Mouse (Mus musculus) limb, embryonic 15.5 days (tissue): ENCODE data around the gene Epor. TPM values are rescaled to one million over a fixed set of nuclear protein-coding genes. Genes with fewer than 3 reads are reported as not detected.

ENCODE experiments used
- ATAC-seq: fragments of 200-750 bp; cut with Nextera tagmentation; 2 replicates; pipeline ENCODE4 v1.8.0; 2017; ENCODE audit warnings: low read depth, moderate TSS enrichment; ENCODE audit not compliant: insufficient number of reproducible peaks, low FRiP score, low TSS enrichment
- H3K27ac ChIP-seq: fragments of 300-500 bp; sonication (generic); 2 replicates; pipeline ENCODE4 v1.5.1; 2015; ENCODE audit warnings: moderate library complexity, mild to moderate bottlenecking, inconsistent platforms
- H3K27me3 ChIP-seq: fragments of 300-500 bp; sonication (generic); 2 replicates; pipeline ENCODE4 v1.6.1; 2015; ENCODE audit warnings: inconsistent platforms
- H3K36me3 ChIP-seq: fragments of 300-500 bp; sonication (generic); 2 replicates; pipeline ENCODE4 v1.6.1; 2015; ENCODE audit warnings: inconsistent platforms
- H3K4me1 ChIP-seq: fragments of 300-500 bp; sonication (generic); 2 replicates; pipeline ENCODE4 v1.6.1; 2015; ENCODE audit warnings: inconsistent platforms
- H3K4me2 ChIP-seq: fragments of 300-500 bp; sonication (generic); 2 replicates; pipeline ENCODE4 v1.6.1; 2015; ENCODE audit warnings: mild to moderate bottlenecking, inconsistent platforms
- H3K4me3 ChIP-seq: fragments of 300-500 bp; sonication (generic); 2 replicates; pipeline ENCODE4 v1.5.1; 2015; ENCODE audit warnings: mild to moderate bottlenecking, inconsistent platforms
- H3K9ac ChIP-seq: fragments of 300-500 bp; sonication (generic); 2 replicates; pipeline ENCODE4 v1.6.1; 2015; ENCODE audit warnings: inconsistent platforms
- H3K9me3 ChIP-seq: fragments of 300-500 bp; sonication (generic); 2 replicates; pipeline ENCODE4 v1.6.1; 2016; ENCODE audit warnings: inconsistent platforms
- WGBS: fragments of 180-500 bp; shearing (Covaris S2); methylation state at CpG from one replicate; pipeline ENCODE4 v1.1.7; 2015; 5-methylcytosine and 5-hydroxymethylcytosine counted together
- polyA plus RNA-seq: library from polyadenylated mRNA; unstranded; fragments of >200 nt; fragmentation: Nextera tagmentation; extraction: Ambion mirVana; gene quantifications from 2 replicates; pipeline ENCODE4 v1.2.1, GENCODE M21; 2015

The Epor gene
- 6.0 and 6.4 TPM in 2 replicates for polyA plus RNA-seq

- H3K27me3 ChIP-seq: peaks cover 54% of the 10 kb centered on the region
These were observed at the start of gene Epor for GRCm38 (mm10) chr9:21963417-21963816. TSS of gene Epor (minus strand) at chr9:21963506.

GRCm38 (mm10) chr9:22012731-22013130 is 49.4 kb upstream of the Epor start:
- H3K27me3 ChIP-seq: no peaks in the 10 kb centered on the region
- H3K36me3 ChIP-seq: peaks cover 70% of the 10 kb centered on the region
- no peaks in the 10 kb centered on the region for H3K4me1 ChIP-seq
- ATAC-seq: no peak
- no peak overlapping the region for H3K4me2 ChIP-seq
- no peak overlapping the region for H3K9ac ChIP-seq
- no peak overlapping the region for H3K27ac ChIP-seq
- no peaks in the 10 kb centered on the region for H3K9me3 ChIP-seq
- WGBS: 90% methylated on average over 13 of the region's 13 CpGs
- H3K4me3 ChIP-seq: no peak overlapping the region

More at GRCm38 (mm10) chr9:21963417-21963816, at the start of gene Epor:
- H3K9ac ChIP-seq: peak within 1 kb of the TSS; percentile 26
- no peaks in the 10 kb centered on the region for H3K9me3 ChIP-seq
- peak within 1 kb of the TSS; percentile 45 for H3K4me3 ChIP-seq
- no peak within 1 kb of the TSS for H3K27ac ChIP-seq
- peak within 1 kb of the TSS; percentile 92 for H3K4me2 ChIP-seq
- 0 out of 2 replicates have a peak, but pooled peaks have one; percentile 9 for ATAC-seq
- peaks cover 29% of the 10 kb centered on the region for H3K4me1 ChIP-seq
- WGBS: 28% methylated on average over 8 of the region's 8 CpGs
- H3K36me3 ChIP-seq: no peaks in the 10 kb centered on the region; the same call in 1 of the 2 replicates

DNA sequence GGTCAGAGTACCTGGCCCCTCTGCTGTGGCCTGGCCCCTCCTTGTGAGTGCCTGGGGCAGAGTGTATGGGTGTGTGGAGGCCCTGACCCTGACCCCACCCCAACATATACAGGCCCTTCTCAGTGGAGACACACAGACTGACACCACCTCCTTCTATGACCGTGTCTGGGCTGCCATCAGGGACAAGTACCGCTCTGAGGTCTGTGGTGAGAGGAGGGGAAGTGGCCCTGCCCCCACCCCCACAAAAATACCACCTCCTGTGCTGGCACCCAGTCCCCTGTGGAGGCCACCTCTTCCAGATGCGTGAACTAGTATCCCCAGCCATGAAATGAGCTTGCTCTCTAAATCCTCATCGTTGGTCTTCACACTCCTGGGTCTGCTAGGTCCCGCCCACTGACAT is 47.7 kb upstream of the Epor start:
- 85% methylated on average over 5 of the region's 5 CpGs for WGBS
- H3K9ac ChIP-seq: no peak overlapping the region
- no peaks in the 10 kb centered on the region for H3K4me1 ChIP-seq
- H3K36me3 ChIP-seq: peaks cover 87% of the 10 kb centered on the region
- H3K4me2 ChIP-seq: no peak overlapping the region
- no peak overlapping the region for H3K27ac ChIP-seq
- no peak for ATAC-seq
- no peaks in the 10 kb centered on the region for H3K9me3 ChIP-seq
- H3K4me3 ChIP-seq: no peak overlapping the region
- H3K27me3 ChIP-seq: no peaks in the 10 kb centered on the region

- H3K27me3 ChIP-seq: no peaks in the 10 kb centered on the region
- no peak overlapping the region for H3K27ac ChIP-seq
- no peak overlapping the region for H3K4me2 ChIP-seq
- no peak overlapping the region for H3K9ac ChIP-seq
- ATAC-seq: no peak
- peaks cover 53% of the 10 kb centered on the region for H3K36me3 ChIP-seq
- WGBS: 87% methylated on average over 12 of the region's 12 CpGs
- H3K4me1 ChIP-seq: peaks cover 26% of the 10 kb centered on the region
- H3K9me3 ChIP-seq: no peaks in the 10 kb centered on the region
- H3K4me3 ChIP-seq: no peak overlapping the region
These were observed 41.2 kb upstream of the Epor start for GRCm38 (mm10) chr9:22004546-22004945.

- peak overlapping the region; percentile 56 for H3K4me3 ChIP-seq
- peaks cover 26% of the 10 kb centered on the region for H3K4me1 ChIP-seq
- no peaks in the 10 kb centered on the region for H3K27me3 ChIP-seq
- no peaks in the 10 kb centered on the region for H3K9me3 ChIP-seq
- H3K27ac ChIP-seq: peak overlapping the region; percentile 71
- H3K36me3 ChIP-seq: peaks cover 40% of the 10 kb centered on the region
- ATAC-seq: no peak
- H3K4me2 ChIP-seq: peak overlapping the region; percentile 83
- WGBS: under 1% methylated on average over 18 of the region's 18 CpGs
- H3K9ac ChIP-seq: peak overlapping the region; percentile 38
These were observed 39.9 kb upstream of the Epor start for GRCm38 (mm10) chr9:22003163-22003554.

DNA sequence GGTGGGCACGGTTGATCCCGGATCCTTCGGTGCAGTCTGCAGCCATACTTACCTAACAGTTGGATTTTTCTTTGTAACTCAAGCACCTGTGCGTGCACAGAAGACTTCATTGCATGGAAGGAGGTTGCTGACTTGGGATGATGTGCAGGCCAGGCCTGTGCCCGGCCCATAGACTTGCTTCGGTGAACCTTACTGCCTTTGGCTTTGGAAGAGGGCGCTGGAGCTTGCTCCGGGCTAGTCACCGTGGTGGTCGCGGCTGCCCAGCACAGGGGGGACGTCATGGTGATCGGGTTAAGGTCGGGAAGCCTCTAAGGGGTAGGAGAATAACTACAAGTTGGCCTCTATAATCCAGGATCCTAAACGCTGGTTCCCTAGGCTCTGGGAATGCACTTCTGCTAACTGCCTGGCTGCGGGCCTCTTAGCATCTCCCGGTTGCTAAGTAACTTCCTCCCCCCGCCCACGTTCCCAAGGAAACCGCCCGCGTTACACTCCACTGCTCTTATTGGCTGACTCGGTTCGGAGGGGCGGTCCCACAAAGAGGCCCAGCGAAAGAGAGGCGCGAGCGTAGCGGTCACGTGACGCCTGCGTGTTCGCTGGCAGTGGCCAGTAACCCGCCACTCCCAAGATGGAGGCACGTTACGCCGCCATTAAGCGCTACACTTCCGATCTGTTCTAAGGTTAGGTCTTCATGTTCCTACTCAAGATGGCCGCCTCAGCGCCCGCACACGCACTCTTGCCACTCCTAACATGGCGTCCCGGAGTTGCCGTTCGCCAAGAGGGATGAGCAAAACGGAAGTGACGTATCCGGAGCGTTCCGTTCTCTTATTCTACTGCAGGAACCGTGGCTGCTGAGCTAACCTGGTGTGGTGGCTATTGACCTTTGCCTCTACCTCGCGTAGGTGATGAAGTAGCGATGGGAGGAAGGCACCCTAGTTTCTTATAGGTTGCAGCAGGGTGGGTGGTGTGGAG is 39.2 kb upstream of the Epor start, which contains the start of the genes Ccdc151 and Prkcsh:
Gene Ccdc151, minus strand, starts transcription at position 441 of the 969 bp plus-strand sequence.
Gene Prkcsh, plus strand, starts transcription at position 613 of the 969 bp plus-strand sequence.
- peak; percentile 99 for ATAC-seq

DNA sequence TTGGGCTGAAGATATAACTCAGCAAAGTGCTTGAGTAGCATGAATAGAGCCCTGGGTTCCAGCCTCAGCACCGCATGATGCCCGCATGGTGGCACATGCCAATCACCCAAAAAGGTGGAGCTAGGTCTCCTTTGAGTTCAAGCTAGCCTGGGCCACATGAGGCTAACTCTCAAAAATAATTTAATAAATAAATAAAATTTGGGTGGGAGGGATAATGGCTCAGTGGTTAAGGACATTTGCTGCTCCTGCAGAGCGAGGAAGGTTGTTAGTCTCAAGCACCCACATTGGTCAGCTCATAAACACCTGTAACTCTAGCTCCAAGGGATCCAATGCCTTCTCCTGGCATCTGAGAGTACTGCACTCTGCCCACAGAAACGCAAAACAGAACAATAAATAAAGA is 38.3 kb upstream of the Epor start:
- Histone ChIP-seq H3K27ac (no peak overlapping the region), H3K9ac (no peak overlapping the region), H3K4me3 (no peak overlapping the region), H3K36me3 (peaks cover 24% of the 10 kb centered on the region), H3K4me2 (no peak overlapping the region), H3K27me3 (no peaks in the 10 kb centered on the region; the same call in 1 of the 2 replicates), H3K9me3 (no peaks in the 10 kb centered on the region), H3K4me1 (peaks cover 26% of the 10 kb centered on the region)
- ATAC-seq: no peak
- WGBS: 90% methylated on average over 4 of the region's 4 CpGs

More for the DNA sequence above, 39.2 kb upstream of the Epor start, which contains the start of the genes Ccdc151 and Prkcsh:
- 5% methylated on average over 57 of the region's 57 CpGs for WGBS
- Histone ChIP-seq H3K4me3 (peak within 1 kb of the TSS; percentile 56), H3K9ac (peak within 1 kb of the TSS; percentile 38), H3K27me3 (no peaks in the 10 kb centered on the region), H3K4me1 (peaks cover 26% of the 10 kb centered on the region), H3K36me3 (peaks cover 33% of the 10 kb centered on the region), H3K9me3 (no peaks in the 10 kb centered on the region), H3K27ac (peak within 1 kb of the TSS; percentile 71), H3K4me2 (peak within 1 kb of the TSS; percentile 83)

- Histone ChIP-seq H3K4me2 (no peak overlapping the region), H3K27me3 (no peaks in the 10 kb centered on the region; the same call in 1 of the 2 replicates), H3K36me3 (peaks cover 11% of the 10 kb centered on the region), H3K4me1 (peaks cover 24% of the 10 kb centered on the region), H3K9me3 (no peaks in the 10 kb centered on the region), H3K4me3 (no peak overlapping the region), H3K9ac (no peak overlapping the region), H3K27ac (no peak overlapping the region)
- 89% methylated on average over 6 of the region's 6 CpGs for WGBS
- ATAC-seq: no peak
These were observed 37.0 kb upstream of the Epor start for GRCm38 (mm10) chr9:22000296-22000695.

- WGBS: 82% methylated on average over 3 of the region's 3 CpGs
- H3K4me2 ChIP-seq: no peak overlapping the region
- no peak overlapping the region for H3K27ac ChIP-seq
- no peak for ATAC-seq
- H3K27me3 ChIP-seq: peaks cover 22% of the 10 kb centered on the region
- H3K4me3 ChIP-seq: no peak overlapping the region
- no peaks in the 10 kb centered on the region for H3K36me3 ChIP-seq
- H3K4me1 ChIP-seq: no peaks in the 10 kb centered on the region
- no peaks in the 10 kb centered on the region for H3K9me3 ChIP-seq
- H3K9ac ChIP-seq: no peak overlapping the region
These were observed 33.0 kb upstream of the Epor start for GRCm38 (mm10) chr9:21996178-21996867.

DNA sequence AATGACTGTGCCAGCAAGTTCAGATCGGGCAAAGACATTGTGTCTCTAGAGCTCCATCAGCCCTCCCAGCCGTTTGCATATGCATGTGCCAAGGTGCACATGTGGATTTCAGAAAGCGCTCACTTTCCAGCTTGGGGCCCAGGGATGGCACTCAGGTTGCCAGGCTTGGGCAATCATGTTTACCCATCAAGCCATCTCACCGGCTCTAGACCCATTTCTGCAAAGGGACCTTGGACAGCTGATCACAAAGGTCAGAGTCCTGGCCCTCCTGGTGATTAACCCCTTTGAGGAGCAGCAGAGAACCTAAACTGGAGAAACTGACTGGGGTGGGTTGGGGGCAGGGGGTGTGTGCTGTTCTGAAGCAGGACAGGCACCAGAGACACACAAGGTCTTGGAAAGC is 28.9 kb upstream of the Epor start:
- Histone ChIP-seq H3K4me2 (no peak overlapping the region), H3K4me1 (peaks cover 25% of the 10 kb centered on the region), H3K27me3 (peaks cover 63% of the 10 kb centered on the region), H3K4me3 (no peak overlapping the region), H3K36me3 (no peaks in the 10 kb centered on the region), H3K9me3 (no peaks in the 10 kb centered on the region), H3K9ac (no peak overlapping the region), H3K27ac (no peak overlapping the region)
- 75% methylated on average over 4 of the region's 4 CpGs for WGBS
- no peak for ATAC-seq

GRCm38 (mm10) chr9:21989230-21990110 is 26.2 kb upstream of the Epor start, which contains the start of gene Rgl3:
TSS of gene Rgl3 (minus strand) at chr9:21989446.
- Histone ChIP-seq H3K27ac (no peak within 1 kb of the TSS), H3K9me3 (no peaks in the 10 kb centered on the region), H3K4me2 (peak within 1 kb of the TSS; percentile 56), H3K4me3 (peak within 1 kb of the TSS; percentile 33), H3K4me1 (peaks cover 25% of the 10 kb centered on the region), H3K9ac (peak within 1 kb of the TSS; percentile 26; the same call in 1 of the 2 replicates), H3K27me3 (peaks cover 81% of the 10 kb centered on the region), H3K36me3 (no peaks in the 10 kb centered on the region)
- 2% methylated on average over 41 of the region's 42 CpGs for WGBS
- no peak for ATAC-seq
